Mouse (Mus musculus) myocyte (in vitro differentiated cells): ENCODE measurements around the gene Ugt1a6a.

Experiments
- MYOD1 ChIP-seq, 3 experiments: IDR thresholded peaks; one replicate each; pipeline ENCODE4 v1.6.1; 2011; ENCODE audit warnings: control low read depth in 2 of 3, low read depth in 2 of 3, mild to moderate bottlenecking in 2 of 3, moderate library complexity in 1 of 3; ENCODE audit not compliant: insufficient read length in 2 of 3, control insufficient read depth in 1 of 3
- POLR2A ChIP-seq: IDR thresholded peaks from one replicate; pipeline ENCODE4 v1.6.1; 2011; ENCODE audit warnings: low read depth, mild to moderate bottlenecking, control low read depth, moderate library complexity; ENCODE audit not compliant: insufficient read length
- SRF ChIP-seq: IDR thresholded peaks from one replicate; pipeline ENCODE4 v1.6.1; 2011; ENCODE audit warnings: low read depth; ENCODE audit not compliant: control insufficient read depth, insufficient read length
- TCF12 ChIP-seq: IDR thresholded peaks from one replicate; pipeline ENCODE4 v1.6.1; 2011; ENCODE audit warnings: mild to moderate bottlenecking, control low read depth; ENCODE audit not compliant: poor library complexity, insufficient read depth, severe bottlenecking
- TCF3 ChIP-seq: IDR thresholded peaks from one replicate; pipeline ENCODE4 v1.6.1; 2011; ENCODE audit warnings: low read depth, control low read depth; ENCODE audit not compliant: insufficient read length

DNA sequence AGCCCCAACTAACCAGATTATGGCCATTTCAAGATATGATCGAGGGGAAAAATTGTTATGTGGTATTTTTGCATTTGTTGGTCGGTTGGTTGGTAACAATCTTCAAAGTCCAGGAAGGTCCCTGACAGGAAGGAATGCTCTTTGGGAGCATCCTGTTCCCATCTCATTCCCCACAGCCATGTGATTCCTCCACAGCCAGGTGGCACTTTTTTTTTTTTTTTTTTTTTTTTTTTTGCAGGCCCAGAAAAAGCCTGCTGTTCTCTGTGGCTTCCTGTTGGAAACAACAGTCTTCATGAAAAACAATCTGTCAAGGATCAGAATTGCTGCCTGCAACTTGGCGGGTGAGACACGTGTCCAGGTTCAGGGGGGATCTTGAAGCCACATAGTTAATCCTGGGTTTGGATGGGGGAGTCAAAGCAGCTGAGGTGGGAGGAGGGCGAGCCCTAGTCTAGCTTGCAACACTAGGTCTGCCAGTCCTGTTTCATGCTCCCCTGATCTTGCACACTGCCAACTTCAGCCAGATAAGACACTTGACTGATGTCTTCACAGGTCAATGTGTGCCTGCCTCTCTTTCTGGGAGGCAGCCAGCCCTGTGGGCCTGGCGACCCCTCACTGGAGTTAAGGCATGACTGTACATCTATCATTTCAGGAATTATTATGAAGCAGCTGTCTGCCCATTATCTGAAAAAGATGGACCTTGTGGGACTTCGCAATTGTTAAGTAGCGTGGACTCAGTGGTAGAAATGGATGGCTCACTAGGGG lies 124.5 kb downstream of the Ugt1a6a start:
- TF ChIP-seq MYOD1 (IDR thresholded peaks at IDR 0.05; ENCODE audit: control insufficient read depth in 1 of 3, insufficient read length in 2 of 3, low read depth in 2 of 3) (no peak), TCF3 (no peak), POLR2A (no peak), SRF (no peak), TCF12 (no peak)
